Mouse (Mus musculus) mesoderm, embryonic 11.5 days (tissue): ENCODE measurements around the gene Sh3kbp1.

ENCODE experiments used
- DNase-seq: peaks from one replicate; pipeline ENCODE4 v3.0.0-alpha.2; 2012; ENCODE audit warnings: low read depth, low spot score

The Sh3kbp1 gene

DNA sequence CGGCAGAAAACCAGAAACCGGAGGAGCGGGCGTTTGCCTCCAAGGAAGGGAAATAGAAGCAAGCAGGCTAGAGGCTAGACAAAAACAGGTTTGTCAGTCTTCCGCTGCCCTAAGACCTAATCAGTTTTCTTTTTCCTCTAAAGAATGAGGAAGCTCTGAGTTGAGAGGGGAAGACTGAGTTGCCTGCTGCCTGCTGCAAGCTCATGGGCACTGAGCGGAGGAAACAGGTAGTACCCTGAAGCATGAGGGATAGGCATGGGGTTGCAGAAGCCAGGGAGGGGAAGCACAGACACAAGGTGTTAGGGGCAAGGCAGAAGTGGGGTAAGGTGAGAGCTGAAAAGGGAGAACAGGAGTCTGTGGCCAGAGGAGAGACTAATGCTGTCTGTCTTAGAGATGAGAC lies 297.7 kb downstream of the Sh3kbp1 start:
- no peak for DNase-seq

DNA sequence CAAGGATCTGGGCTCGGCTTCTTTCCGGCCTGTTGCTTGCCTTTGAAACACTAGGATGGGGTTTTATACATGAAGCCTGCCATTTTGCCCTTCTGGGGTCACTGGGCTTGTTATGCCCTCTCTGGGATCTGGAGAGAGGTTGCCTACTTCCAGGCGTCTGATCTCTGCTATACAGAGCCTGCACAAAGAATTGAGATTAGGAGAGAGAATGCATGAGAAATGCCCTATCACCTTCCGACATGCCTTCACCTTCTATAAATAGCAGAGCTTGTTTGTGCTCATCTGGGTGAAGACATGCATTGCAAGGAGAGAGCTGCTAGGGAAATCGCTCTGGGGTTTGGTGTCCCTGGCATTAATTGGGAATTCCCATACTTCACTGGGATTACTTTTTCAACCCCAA lies 301.1 kb downstream of the Sh3kbp1 start:
- no peak for DNase-seq

DNA sequence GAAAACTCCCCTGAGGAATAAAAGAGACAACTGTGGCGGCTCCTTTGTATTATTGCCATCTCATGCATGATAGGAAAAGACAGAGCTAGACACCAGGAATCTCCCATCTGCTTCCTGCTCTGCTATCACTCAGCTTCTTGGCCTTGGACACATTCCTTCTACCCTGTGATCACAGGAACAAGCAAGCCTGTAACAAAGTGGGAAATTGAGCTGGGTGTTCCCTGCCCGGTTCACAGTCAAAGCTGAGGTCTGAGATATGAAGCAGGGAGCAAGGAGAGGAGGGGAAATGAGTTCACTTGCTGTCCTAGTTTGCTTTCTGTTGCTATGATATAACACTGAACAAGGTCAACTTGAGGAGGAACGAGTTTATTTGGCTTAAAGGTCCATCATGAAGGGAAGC lies 301.8 kb downstream of the Sh3kbp1 start:
- no peak for DNase-seq

DNA sequence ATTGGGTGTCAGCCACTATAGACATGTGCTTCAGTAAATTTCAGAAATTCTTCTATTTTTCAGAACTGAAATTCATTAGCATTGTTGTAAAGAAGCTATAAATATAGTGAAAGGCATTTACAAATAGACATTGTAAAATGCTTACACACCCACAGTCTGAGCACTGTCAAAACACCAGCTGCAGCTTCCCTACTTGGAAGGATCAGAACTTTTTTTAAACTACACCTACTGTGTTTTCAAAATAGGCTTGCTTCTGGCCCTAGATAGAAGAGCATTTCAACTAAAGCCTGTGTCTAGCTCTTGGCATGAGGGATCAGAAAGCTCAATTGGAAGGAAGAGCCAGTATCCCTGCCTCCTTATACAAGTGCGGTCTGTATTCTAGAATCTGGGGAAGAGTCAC lies 305.0 kb downstream of the Sh3kbp1 start:
- DNase-seq, result no peak

DNA sequence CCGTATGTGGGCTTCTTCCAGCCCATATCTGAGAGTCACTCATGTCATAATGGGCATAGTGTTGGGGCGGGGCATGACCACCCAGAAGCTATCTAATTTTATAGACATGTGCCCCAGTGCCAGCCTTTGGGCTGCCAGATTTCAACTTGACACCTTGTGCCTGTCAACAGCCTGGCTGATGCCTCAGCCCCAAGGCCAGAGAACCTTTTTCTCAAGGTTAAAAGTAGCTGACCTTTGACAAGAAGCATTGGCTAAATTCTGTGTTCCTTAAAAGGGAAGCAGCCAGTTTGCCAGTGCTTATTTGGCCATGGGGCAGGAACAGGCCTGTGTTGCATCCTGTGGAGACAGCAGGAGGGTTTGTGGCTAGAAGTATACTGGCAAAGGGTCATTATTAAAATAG lies 315.5 kb downstream of the Sh3kbp1 start:
- no peak for DNase-seq

DNA sequence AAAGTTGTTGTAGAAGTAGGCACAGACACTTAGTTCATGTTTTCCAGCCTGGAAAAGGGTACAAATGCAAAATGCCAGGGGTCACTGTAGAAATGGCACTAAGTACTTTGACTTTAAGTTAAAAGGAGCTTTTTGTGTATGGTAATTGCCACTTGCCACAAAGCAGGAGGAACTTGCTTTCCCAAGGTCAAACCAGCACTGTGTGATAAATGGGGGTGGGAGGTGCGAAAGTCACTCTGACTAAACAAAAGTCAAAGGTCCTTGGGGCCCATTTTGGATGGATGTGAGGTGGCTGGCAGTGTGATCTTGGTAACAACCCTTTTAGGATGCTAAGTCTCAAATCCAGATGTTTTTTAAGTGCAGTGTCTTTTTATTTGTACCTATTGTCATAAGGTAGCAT lies 316.5 kb downstream of the Sh3kbp1 start:
- DNase-seq, result no peak

DNA sequence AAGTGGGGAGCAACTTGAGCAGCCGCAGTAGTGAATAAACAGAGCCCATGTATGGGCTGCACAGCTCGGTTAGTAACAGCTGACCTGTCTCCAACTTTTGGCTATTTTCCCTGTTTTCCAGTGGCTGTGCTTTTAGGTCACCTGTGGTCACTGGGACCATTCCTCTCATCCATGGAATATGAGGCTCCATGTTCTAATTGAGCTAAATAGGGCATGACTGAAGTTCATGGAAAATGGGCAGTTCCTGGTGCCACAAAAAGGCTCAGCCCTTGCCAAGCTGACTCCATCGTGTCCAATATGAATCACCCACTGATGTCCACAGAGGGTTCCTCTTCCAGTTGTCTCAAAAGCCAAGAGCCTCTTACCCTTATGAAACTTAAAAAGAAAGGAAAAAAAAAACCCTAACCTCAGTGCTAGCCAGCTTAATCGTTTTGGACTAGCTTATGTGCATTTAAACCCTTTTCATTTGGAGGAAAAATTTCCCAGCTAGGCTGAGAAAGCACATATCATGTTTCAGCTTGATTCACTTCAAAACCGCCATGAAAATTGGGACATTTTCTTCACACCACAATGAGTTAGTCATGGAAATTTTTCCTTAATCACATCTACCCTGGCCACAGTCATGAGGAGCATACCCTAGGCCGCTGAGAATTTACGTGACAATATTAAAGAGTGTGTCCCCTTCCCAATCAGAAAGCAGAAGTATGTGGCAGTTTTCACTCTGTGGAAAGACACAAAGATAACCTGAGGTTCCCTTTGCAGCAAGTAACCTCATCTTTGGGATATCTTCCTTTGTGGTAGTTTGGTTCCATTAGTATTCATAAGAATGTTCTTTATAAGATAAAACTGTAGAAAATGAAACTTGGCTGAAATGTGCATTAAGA lies 326.7 kb downstream of the Sh3kbp1 start:
- no peak for DNase-seq

DNA sequence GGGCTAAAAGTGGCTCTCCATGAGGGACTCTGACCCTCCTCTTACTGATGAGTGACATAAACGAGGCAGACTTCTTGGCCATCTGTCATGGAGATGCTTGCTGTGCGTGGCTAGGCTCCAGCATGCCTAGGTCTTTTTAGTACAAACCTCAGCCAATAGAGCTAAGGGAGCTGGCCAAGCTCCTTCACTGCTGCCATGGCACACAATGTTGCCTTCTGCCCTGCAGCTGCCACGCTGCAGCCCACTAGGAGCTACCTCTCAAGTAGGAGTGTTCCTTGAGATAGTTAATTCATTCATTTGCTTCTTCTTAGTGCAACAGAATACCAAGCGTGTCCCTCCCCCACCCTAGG lies 327.3 kb downstream of the Sh3kbp1 start:
- DNase-seq, result no peak

DNA sequence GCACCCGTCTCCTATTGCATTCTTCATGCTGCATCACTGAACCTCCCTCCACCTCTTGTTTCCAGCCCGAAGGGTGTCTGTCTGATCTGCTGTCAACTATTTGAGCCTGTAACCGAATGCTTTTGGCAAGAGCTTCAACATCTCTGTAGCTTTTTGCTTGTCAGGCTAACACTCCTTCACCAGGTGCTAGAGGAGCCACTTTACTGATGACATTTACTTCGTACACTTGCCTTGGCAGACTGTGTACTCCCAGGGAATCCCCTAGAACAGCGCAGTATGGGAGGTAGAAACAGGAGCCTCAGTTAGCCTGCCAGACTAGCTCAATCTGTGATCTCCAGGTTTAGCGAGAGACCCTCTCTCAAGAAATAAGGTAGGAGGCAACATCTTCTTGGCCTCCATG lies 328.4 kb downstream of the Sh3kbp1 start:
- DNase-seq, result no peak

DNA sequence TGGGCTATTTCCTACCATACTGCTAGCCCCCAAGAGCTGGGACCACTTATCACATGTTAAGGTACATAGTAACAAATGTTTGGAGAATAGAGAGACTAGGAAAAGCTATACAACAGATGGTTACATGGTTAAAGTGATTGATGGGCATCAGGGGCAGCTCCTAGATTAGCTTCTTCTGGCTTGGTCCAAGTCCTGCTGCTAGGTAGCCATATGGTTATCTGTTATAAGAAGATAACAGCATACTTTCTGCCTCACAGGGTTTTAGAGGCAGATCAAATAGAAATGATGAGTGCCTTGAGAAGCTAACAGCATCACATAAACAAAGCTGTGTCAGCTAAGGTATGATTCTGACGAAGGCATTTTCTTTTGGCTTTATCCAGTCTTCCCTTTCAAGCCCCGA lies 334.3 kb downstream of the Sh3kbp1 start:
- no peak for DNase-seq

DNA sequence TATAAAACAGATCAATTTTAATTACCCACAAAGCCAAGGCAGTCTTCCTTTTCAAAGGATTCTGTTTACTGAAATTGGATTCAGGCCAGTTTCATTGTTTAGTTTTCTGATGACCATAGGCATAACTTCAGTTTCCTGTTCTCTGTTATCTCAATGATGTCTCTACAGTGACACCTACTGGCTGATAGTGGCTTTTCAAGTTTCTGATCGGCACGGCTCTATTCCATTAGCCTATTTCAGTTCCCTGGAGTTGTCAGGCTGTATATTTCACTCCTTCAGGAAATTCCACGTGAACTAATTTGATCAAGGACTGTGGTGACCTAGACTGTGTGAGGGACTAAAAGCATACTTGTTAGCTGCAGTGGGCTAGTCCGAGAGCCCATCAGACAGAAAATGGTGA lies 336.2 kb downstream of the Sh3kbp1 start:
- DNase-seq, result peak; percentile 74

DNA sequence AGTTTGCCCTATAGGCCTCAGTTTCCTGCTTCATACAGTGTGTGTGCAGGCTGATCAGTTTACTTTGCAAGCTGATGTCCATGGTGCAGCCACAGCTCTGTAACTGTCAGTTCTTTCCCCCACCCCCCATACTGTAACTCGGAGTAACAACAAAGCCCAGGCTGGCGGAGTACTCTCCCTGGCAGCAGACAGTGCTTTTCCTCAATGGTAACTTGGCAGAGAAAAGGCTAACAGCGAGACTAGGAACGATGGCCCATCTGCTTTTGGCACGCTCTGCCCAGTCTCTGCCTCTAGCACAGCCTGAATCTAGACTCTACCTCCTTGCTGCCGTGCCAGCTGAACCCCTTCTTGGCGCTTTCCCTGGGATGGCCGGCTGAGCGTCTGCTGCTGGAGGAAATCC lies 336.9 kb downstream of the Sh3kbp1 start:
- DNase-seq, result no peak

DNA sequence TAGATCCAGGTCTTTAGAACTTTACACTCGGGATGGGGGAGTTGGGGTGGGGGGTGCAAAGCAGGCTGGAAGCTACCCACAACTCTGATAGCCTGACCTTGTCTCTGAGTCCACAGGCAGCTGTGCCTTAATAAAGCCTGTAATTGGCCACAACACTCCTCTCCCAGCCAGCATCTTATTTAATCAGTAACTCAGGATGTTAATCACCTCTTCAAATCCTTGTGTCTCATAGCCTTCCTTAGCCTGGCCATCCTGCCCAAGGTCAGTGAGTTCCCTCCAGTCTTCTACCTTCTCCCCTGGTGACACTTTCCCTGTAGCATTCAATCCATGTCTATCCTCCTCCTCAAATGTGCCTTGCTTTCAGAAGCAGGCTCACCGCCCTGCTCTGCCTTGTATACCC lies 342.0 kb downstream of the Sh3kbp1 start:
- no peak for DNase-seq

DNA sequence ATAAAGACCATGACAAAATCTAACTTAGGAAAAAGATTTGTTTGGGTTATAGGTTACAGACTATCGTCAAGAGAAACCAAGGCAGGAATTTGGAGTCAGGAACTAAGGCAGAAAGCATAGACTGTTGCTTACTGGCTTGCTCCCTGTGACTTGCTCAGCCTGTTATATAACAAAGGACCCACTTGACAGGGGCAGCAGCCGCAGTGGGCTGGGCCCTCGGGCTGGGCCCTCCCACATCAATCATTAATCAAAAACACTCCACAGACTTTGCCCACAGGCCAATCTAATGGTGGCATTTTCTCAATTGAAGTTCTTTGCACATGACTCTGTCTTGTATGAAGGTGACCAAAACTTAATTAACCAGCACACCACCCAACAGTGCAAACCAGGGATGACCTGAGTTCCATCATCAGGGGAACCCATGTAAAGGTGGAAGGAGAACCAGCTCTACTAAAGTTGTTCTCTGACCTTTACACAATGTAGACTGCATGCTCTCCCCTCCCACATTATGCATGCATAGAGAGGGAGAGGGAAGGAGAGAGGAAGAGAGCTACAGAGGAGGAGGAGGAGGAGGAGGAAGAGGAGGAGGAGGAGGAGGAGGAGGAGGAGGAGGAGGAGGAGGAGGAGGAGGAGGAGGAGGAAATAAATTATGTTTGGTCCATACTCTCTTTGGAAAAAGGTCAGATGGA lies 344.2 kb downstream of the Sh3kbp1 start:
- DNase-seq, result no peak

DNA sequence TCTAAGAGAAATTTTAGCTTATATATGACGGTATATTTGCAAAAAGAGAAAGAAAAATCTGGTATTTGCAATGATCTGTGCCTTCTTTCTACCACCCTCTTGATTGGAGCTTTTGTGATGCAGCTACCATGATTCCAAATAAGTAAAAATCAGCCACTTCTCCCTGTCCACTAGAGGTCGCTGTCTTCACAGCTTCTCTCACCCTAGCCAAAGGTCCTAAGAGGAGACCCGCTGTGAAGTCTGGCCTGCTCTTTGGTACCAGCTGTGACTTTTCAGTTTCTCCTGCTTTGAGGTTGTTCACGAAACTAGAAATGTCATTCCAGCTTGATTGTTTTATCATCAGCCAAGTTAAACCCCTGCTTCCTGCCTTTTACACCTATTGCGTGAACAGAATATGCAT lies 346.7 kb downstream of the Sh3kbp1 start:
- peak; percentile 74 for DNase-seq

DNA sequence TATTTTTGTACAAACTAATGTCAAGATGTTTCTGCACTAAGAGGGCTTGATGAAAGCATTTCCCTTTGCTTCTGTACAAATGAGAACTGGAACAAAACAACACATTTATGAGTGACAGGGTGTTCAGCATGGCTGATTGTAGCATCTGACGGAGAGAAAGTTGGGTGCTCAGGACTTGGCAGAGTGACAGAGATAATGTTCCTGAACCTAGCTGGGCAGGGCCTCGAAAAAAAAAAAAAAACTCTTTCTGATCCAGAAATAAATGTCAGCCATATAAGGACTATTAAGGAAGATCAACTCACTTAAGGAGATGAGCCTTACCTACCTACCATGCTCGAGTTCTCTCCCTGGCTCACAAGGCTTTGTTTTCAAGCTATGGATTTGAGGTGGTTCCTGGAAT lies 349.2 kb downstream of the Sh3kbp1 start:
- no peak for DNase-seq

DNA sequence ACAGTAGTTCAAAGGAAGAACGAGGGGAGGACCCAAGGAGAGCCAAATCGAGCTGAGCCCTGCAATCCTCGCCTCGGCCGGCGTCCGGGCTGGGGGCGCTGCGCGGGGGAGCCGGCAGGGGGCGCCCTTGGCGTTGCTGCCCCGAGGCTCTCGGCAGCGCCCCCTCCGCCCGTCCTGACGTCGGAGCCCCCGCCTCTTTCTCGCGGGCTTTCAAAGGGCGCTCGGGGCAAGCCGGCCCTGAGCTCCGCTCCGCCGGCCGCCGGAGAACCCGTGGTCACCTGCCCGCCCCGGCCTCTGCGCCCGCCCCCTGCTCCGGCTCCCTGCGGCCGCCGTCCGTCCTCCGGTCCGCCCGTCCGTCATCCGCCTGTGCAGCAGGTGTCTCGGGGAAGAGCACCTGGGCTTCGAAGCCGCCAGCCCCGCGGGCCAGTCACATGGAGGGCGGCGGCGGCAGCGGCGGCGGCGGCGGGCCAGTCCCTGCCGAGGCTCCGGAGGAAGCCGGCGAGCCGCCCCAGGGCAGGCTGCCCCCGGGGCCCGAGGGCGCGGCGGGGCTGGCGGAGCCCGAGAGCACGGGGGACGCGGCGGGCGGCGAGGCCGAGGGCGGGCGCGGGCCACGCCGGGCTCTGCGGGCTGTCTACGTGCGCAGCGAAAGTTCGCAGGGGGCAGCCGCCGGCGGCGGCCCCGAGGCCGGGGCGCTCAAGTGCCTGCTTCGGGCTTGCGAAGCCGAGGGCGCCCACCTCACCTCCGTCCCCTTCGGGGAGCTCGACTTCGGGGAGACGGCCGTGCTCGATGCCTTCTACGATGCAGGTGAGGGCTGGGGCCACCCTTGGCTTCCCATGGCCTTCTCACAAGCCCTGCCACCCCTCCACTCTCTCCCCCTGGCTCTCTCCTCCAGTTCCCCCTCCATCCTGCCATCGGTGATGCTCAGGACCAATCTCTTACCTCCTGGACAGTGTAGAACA lies 361.2 kb downstream of the Sh3kbp1 start, which contains the start of gene Map3k15:
Gene Map3k15, plus strand, starts transcription at position 432 of the 959 bp plus-strand sequence.
- peak; percentile 53 for DNase-seq

DNA sequence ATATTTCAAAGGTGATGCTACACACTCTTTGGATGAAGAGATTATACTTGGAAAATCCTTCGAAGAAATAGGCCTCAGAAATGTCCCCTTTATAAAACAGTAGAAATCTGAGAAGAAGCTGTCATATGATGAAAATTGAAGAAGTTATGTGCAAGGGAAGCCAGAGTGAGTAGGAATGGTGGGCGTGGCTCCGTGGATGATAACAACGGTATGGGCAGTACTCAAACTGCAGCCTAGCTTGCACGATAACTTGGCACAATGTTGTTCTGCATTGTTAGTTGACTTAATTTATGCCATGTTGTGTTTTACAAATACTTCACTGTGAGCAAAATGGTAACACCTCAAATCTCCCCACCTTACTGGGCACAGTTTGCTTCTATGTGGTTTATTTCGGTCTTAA lies 368.7 kb downstream of the Sh3kbp1 start:
- DNase-seq, result no peak
